Mouse (Mus musculus): ENCODE measurements at regions not wholly inside any gene's neighbourhood (a gene's known extent, or its start where the extent isn't known, plus 50 kb on each side); places are given as distances from the start of the nearest gene placed in this dataset.

DNA sequence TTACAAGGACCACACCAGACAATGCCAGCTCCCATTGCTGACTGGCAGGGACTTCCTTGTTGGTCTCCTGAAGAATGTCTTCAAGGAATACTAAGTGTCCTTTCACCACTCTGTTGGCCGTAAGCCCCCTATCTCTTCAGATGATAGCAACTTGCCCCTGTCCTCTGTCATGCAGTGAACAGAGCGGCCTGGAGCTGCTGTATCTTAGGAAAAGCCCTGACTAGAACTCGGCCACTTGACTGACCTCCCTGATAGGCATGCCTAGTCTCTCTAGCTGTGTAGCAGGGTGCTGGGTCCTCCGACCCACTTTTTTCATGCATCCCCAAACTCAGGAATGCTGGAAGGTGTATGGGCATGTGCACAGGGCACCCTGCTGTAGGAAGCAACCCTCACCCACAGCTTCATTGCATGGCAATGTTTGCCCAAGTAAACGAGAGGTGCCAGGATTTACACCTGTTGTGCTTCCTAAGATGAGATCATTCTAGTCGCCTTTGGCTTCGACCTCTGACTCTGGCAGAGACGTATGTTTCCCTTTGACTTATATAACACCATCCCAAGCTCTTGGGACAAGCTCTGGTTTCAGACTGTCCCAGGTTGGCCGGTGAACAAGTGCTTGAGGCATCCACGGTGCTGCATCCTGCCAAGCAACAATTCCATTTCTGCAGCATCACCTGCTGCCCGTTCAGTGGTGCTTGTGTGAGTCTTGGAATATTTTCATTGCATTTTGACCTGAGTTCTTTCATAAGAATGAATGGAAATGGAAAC lies 145.1 kb downstream of the Zfp36l1 start:
- TF ChIP-seq CTCF (IDR thresholded peaks at IDR 0.05; ENCODE audit: low read depth, low read length) = no peak
- TF ChIP-seq TAL1 (conservative IDR thresholded peaks at IDR 0.05; ENCODE audit: low read depth, low read length) = no peak
